ENCODE assay signal across 8 mouse cellular contexts in genomic region chr2:34753811-34754550, GRCm38 (mm10). TPM values are rescaled to one million over a fixed set of nuclear protein-coding genes. Genes with fewer than 3 reads are reported as not detected.
DNase-seq lines count a peak whose midpoint lies in the region; ATAC-seq and TF ChIP-seq lines count a peak whose summit lies in the region.

No protein-coding gene starts in this region.

- peak overlapping the region; percentile 85 for H3K27ac ChIP-seq in brown adipose tissue, adult 24 weeks (replicated peaks; ENCODE audit: low read depth, low read length)
- H3K27ac ChIP-seq in heart, embryonic 14.5 days (replicated peaks in 1 of 2; ENCODE audit: control insufficient read depth in 1 of 2, insufficient read depth in 1 of 2, low read depth in 2 of 2, low read length in 2 of 2) = peak overlapping the region; percentile 68 to 92
- H3K27ac ChIP-seq in liver, embryonic 14.5 days = peak overlapping the region; percentile 81
- peak overlapping the region; percentile 91 for H3K27ac ChIP-seq in stomach, embryonic 15.5 days

- DNase-seq in CD4-positive, CD25-positive, alpha-beta regulatory T cell, adult 2 months (ENCODE audit: low read depth, low spot score) = peak; percentile 89
- peak; percentile 93 for DNase-seq in kidney, postnatal 14 days
- DNase-seq in liver, embryonic 14.5 days (ENCODE audit: low read depth in 3 of 3, low spot score in 3 of 3) = peak; percentile 71 to 75 (median 75)
- DNase-seq in neural tube, embryonic 10.5 days (ENCODE audit: extremely low spot score, low spot score) = peak; percentile 91

- no peaks in the 10 kb centered on the region for H3K36me3 ChIP-seq in heart, embryonic 14.5 days (ENCODE audit: control insufficient read depth, insufficient read depth, low read length)
- H3K36me3 ChIP-seq in liver, embryonic 14.5 days (replicated peaks; ENCODE audit: control insufficient read depth, insufficient read depth, low read depth) = 0 out of 2 replicates have a peak, but pooled peaks cover 5% of the 10 kb centered on the region
- H3K36me3 ChIP-seq in stomach, embryonic 15.5 days = no peaks in the 10 kb centered on the region

- no peaks in the 10 kb centered on the region for H3K9me3 ChIP-seq in heart, embryonic 14.5 days (ENCODE audit: control insufficient read depth, low read length)
- no peaks in the 10 kb centered on the region for H3K9me3 ChIP-seq in liver, embryonic 14.5 days (ENCODE audit: control insufficient read depth, low read length)
- no peaks in the 10 kb centered on the region for H3K9me3 ChIP-seq in stomach, embryonic 15.5 days

- H3K4me2 ChIP-seq in heart, embryonic 14.5 days (ENCODE audit: low read length) = peak overlapping the region; percentile 77
- peak overlapping the region; percentile 82 for H3K4me2 ChIP-seq in liver, embryonic 14.5 days (ENCODE audit: low read depth)
- peak overlapping the region; percentile 60 for H3K4me2 ChIP-seq in stomach, embryonic 15.5 days

- no peaks in the 10 kb centered on the region for H3K27me3 ChIP-seq in heart, embryonic 14.5 days (ENCODE audit: control insufficient read depth, insufficient read depth, low read length)
- no peaks in the 10 kb centered on the region for H3K27me3 ChIP-seq in liver, embryonic 14.5 days (ENCODE audit: control insufficient read depth, insufficient read depth, low read length)
- H3K27me3 ChIP-seq in stomach, embryonic 15.5 days (replicated peaks) = no peaks in the 10 kb centered on the region

- WGBS in heart, embryonic 14.5 days = under 1% methylated on average over 96 of the region's 106 CpGs
- WGBS in liver, embryonic 14.5 days (ENCODE audit: insufficient replicate concordance) = under 1% methylated on average over 88 of the region's 106 CpGs
- under 1% methylated on average over 91 of the region's 106 CpGs for WGBS in stomach, embryonic 15.5 days

- ATAC-seq in erythroid progenitor cell, adult 5-6 weeks (replicated peaks; ENCODE audit: low FRiP score, poor library complexity, severe bottlenecking) = peak; percentile 84
- ATAC-seq in heart, embryonic 14.5 days (ENCODE audit: insufficient number of reproducible peaks, insufficient read depth, low FRiP score, low read depth) = peak; percentile 95
- ATAC-seq in liver, embryonic 14.5 days (ENCODE audit: insufficient read depth) = peak; percentile 93
- ATAC-seq in stomach, embryonic 15.5 days (ENCODE audit: insufficient read depth, low FRiP score, low read depth) = peak; percentile 93

- H3K4me3 ChIP-seq in brown adipose tissue, adult 24 weeks (ENCODE audit: insufficient read depth, low read depth, low read length) = peak overlapping the region; percentile 90
- peak overlapping the region; percentile 59 to 75 for H3K4me3 ChIP-seq in heart, embryonic 14.5 days (ENCODE audit: control insufficient read depth in 1 of 2, insufficient read depth in 1 of 2, low read depth in 1 of 2, low read length in 2 of 2)
- H3K4me3 ChIP-seq in liver, embryonic 14.5 days (ENCODE audit: insufficient read depth in 1 of 2, low read depth in 2 of 2, low read length in 2 of 2) = peak overlapping the region; percentile 77 to 78
- peak overlapping the region; percentile 93 for H3K4me3 ChIP-seq in stomach, embryonic 15.5 days (replicated peaks)

- TF ChIP-seq CTCF in liver, embryonic 14.5 days (IDR thresholded peaks at IDR 0.05; ENCODE audit: low read depth) = peak; percentile 8; the same call in 1 of the 2 replicates

- H3K4me1 ChIP-seq in brown adipose tissue, adult 24 weeks (ENCODE audit: control insufficient read depth, insufficient read depth, insufficient read length, low read length) = peaks cover 5% of the 10 kb centered on the region; the same call in 1 of the 2 replicates
- H3K4me1 ChIP-seq in heart, embryonic 14.5 days (ENCODE audit: control insufficient read depth in 2 of 2, insufficient read depth in 2 of 2, low read length in 2 of 2) = peaks cover 6 to 8% of the 10 kb centered on the region in 2 experiments
- peaks cover 29% of the 10 kb centered on the region in 2 experiments for H3K4me1 ChIP-seq in liver, embryonic 14.5 days (replicated peaks; ENCODE audit: control insufficient read depth in 2 of 2, insufficient read depth in 2 of 2, low read length in 1 of 2)
- H3K4me1 ChIP-seq in stomach, embryonic 15.5 days = peaks cover 4% of the 10 kb centered on the region; the same call in 1 of the 2 replicates

- TF ChIP-seq EP300 in liver, embryonic 14.5 days (IDR thresholded peaks at IDR 0.05; ENCODE audit: low read depth) = no peak

- peak overlapping the region; percentile 97 for H3K9ac ChIP-seq in heart, embryonic 14.5 days (ENCODE audit: low read length)
- peak overlapping the region; percentile 91 for H3K9ac ChIP-seq in liver, embryonic 14.5 days (replicated peaks)
- H3K9ac ChIP-seq in stomach, embryonic 15.5 days = peak overlapping the region; percentile 85

RNA-seq across cellular contexts. Expression of gene Gapvd1, which starts 1.1 kb away (rescaled TPM):
- polyA plus RNA-seq in brown adipose tissue, adult 24 weeks (2012; ENCODE audit: insufficient read depth, insufficient read length, missing spikeins) = 18.7 and 22.6 TPM in 2 replicates
- total RNA-seq in erythroid progenitor cell, adult 5-6 weeks (2015; ENCODE audit: low replicate concordance) = 106 and 118 TPM in 2 replicates
- 198 and 392 TPM in 2 replicates for total RNA-seq in erythroid progenitor cell, adult 5-6 weeks (2017; ENCODE audit: low replicate concordance)
- polyA plus RNA-seq in heart, embryonic 14.5 days (2014; fragmentation: Nextera tagmentation; extraction: Ambion mirVana) = 66.2 and 69.5 TPM in 2 replicates
- polyA plus RNA-seq in liver, embryonic 14.5 days (2012; rRNA removed) = 20.1 and 22.9 TPM in 2 replicates
- polyA plus RNA-seq in liver, embryonic 14.5 days (2014; fragmentation: Nextera tagmentation; extraction: Ambion mirVana) = 71.8 and 76.6 TPM in 2 replicates
- polyA plus RNA-seq in stomach, embryonic 15.5 days (2015; fragmentation: Nextera tagmentation; extraction: Ambion mirVana) = 77.6 and 83.2 TPM in 2 replicates

RNA-seq across cellular contexts. Expression of gene Hspa5, which starts 17.8 kb away (rescaled TPM):
- polyA plus RNA-seq in brown adipose tissue, adult 24 weeks (2012; ENCODE audit: insufficient read depth, insufficient read length, missing spikeins) = 188 and 303 TPM in 2 replicates
- 168 and 188 TPM in 2 replicates for total RNA-seq in erythroid progenitor cell, adult 5-6 weeks (2015; ENCODE audit: low replicate concordance)
- total RNA-seq in erythroid progenitor cell, adult 5-6 weeks (2017; ENCODE audit: low replicate concordance) = 512 and 550 TPM in 2 replicates
- 545 and 663 TPM in 2 replicates for polyA plus RNA-seq in heart, embryonic 14.5 days (2014; fragmentation: Nextera tagmentation; extraction: Ambion mirVana)
- polyA plus RNA-seq in liver, embryonic 14.5 days (2012; rRNA removed) = 74.0 and 253 TPM in 2 replicates
- 461 and 479 TPM in 2 replicates for polyA plus RNA-seq in liver, embryonic 14.5 days (2014; fragmentation: Nextera tagmentation; extraction: Ambion mirVana)
- 941 and 1,038 TPM in 2 replicates for polyA plus RNA-seq in stomach, embryonic 15.5 days (2015; fragmentation: Nextera tagmentation; extraction: Ambion mirVana)

RNA-seq across cellular contexts. Expression of gene Rabepk, which starts 45.7 kb away (rescaled TPM):
- polyA plus RNA-seq in brown adipose tissue, adult 24 weeks (2012; ENCODE audit: insufficient read depth, insufficient read length, missing spikeins) = 23.2 and 28.2 TPM in 2 replicates
- 1.3 and 9.0 TPM in 2 replicates for total RNA-seq in erythroid progenitor cell, adult 5-6 weeks (2015; ENCODE audit: low replicate concordance)
- 1.5 and 4.7 TPM in 2 replicates for total RNA-seq in erythroid progenitor cell, adult 5-6 weeks (2017; ENCODE audit: low replicate concordance)
- 25.5 and 26.7 TPM in 2 replicates for polyA plus RNA-seq in heart, embryonic 14.5 days (2014; fragmentation: Nextera tagmentation; extraction: Ambion mirVana)
- polyA plus RNA-seq in liver, embryonic 14.5 days (2012; rRNA removed) = 12.3 and 15.3 TPM in 2 replicates
- polyA plus RNA-seq in liver, embryonic 14.5 days (2014; fragmentation: Nextera tagmentation; extraction: Ambion mirVana) = 25.5 and 25.6 TPM in 2 replicates
- polyA plus RNA-seq in stomach, embryonic 15.5 days (2015; fragmentation: Nextera tagmentation; extraction: Ambion mirVana) = 39.6 and 43.9 TPM in 2 replicates

Comparison
In these comparisons a context has a peak if more than half of its experiments do, and no peak if none do; other contexts are left out.
1. Peak in every context shown above with its lines: DNase-seq, ATAC-seq, H3K4me3 ChIP-seq and H3K27ac ChIP-seq.